Mouse (Mus musculus): Measurements from ENCODE around the gene Ttc16. TPM values are rescaled to one million over a fixed set of nuclear protein-coding genes. Genes with fewer than 3 reads are reported as not detected.

The Ttc16 gene
- polyA plus RNA-seq, 1 experiment from 2014 or later, result 0.95 TPM

- no peak for DNase-seq (ENCODE audit: low spot score)
Measured at GRCm38 (mm10) chr2:32720053-32720452, 55.4 kb downstream of the Ttc16 start.

GRCm38 (mm10) chr2:32718761-32719160 is 56.7 kb downstream of the Ttc16 start:
- DNase-seq (ENCODE audit: low spot score), result peak; percentile 26

GRCm38 (mm10) chr2:32714987-32715425 is 60.4 kb downstream of the Ttc16 start:
- DNase-seq (ENCODE audit: low spot score), result peak; percentile 48

GRCm38 (mm10) chr2:32714117-32714986 is 61.1 kb downstream of the Ttc16 start:
- no peak for DNase-seq (ENCODE audit: low spot score)

- DNase-seq (ENCODE audit: low spot score), result peak; percentile 94
Measured at GRCm38 (mm10) chr2:32712934-32713817, 62.3 kb downstream of the Ttc16 start, which contains the start of gene Cdk9. Gene Cdk9, minus strand, starts transcription at chr2:32713076.

GRCm38 (mm10) chr2:32712586-32712933 is 62.9 kb downstream of the Ttc16 start:
- DNase-seq (ENCODE audit: low spot score), result peak; percentile 96

GRCm38 (mm10) chr2:32712108-32712551 is 63.3 kb downstream of the Ttc16 start:
- peak; percentile 58 for DNase-seq (ENCODE audit: low spot score)

GRCm38 (mm10) chr2:32711301-32712056 is 64.0 kb downstream of the Ttc16 start:
- DNase-seq (ENCODE audit: low spot score), result no peak

- DNase-seq (ENCODE audit: low spot score), result no peak
Measured at GRCm38 (mm10) chr2:32710425-32710824, 65.0 kb downstream of the Ttc16 start.

- DNase-seq (ENCODE audit: low spot score), result no peak
Measured at GRCm38 (mm10) chr2:32709521-32710137, 65.8 kb downstream of the Ttc16 start.

GRCm38 (mm10) chr2:32708643-32709042 is 66.8 kb downstream of the Ttc16 start:
- DNase-seq (ENCODE audit: low spot score), result peak; percentile 81

MicroRNA genes within 50 kb of the gene (microRNA counts, 519-probe panel; counts per million panel counts)
- microRNA mmu-miR-2861, result 473 counts per million, percentile 71 among the panel's probes with 10 or more counts

Small RNA genes within 50 kb of the gene (microRNA-seq; reads per million reads assigned to microRNA genes)
- gene Mir2861 (ENCODE audit: borderline number of aligned reads) (not detected), gene Mir3960 (ENCODE audit: borderline number of aligned reads) (not detected)

Other genes with a start within 250 kb of the Ttc16 start
- gene Fam102a, start 240.3 kb downstream of the Ttc16 start, polyA plus RNA-seq (2015; fragmentation: Nextera tagmentation; extraction: Ambion mirVana), result 8.4 and 8.9 TPM in 2 replicates
- 126 and 129 TPM in 2 replicates for gene Dpm2, start 204.8 kb downstream of the Ttc16 start, polyA plus RNA-seq (2015; fragmentation: Nextera tagmentation; extraction: Ambion mirVana)
- 0.28 and 0.31 TPM in 2 replicates for gene Pip5kl1, start 200.8 kb downstream of the Ttc16 start, polyA plus RNA-seq (2015; fragmentation: Nextera tagmentation; extraction: Ambion mirVana)
- 0.08 TPM in 1 of 2 replicates, not detected in the other for gene 9430097D07Rik, start 199.9 kb downstream of the Ttc16 start, polyA plus RNA-seq (2015; fragmentation: Nextera tagmentation; extraction: Ambion mirVana)
- gene St6galnac4, start 188.5 kb downstream of the Ttc16 start, polyA plus RNA-seq (2015; fragmentation: Nextera tagmentation; extraction: Ambion mirVana), result 24.3 and 25.3 TPM in 2 replicates
- gene St6galnac6, start 175.9 kb downstream of the Ttc16 start, polyA plus RNA-seq (2015; fragmentation: Nextera tagmentation; extraction: Ambion mirVana), result 5.5 and 5.7 TPM in 2 replicates
- 2.0 and 2.4 TPM in 2 replicates for gene Ak1, start 153.9 kb downstream of the Ttc16 start, polyA plus RNA-seq (2015; fragmentation: Nextera tagmentation; extraction: Ambion mirVana)
- 25.9 and 28.5 TPM in 2 replicates for gene Eng, start 129.0 kb downstream of the Ttc16 start, polyA plus RNA-seq (2015; fragmentation: Nextera tagmentation; extraction: Ambion mirVana)
- gene Fpgs, start 71.5 kb downstream of the Ttc16 start, polyA plus RNA-seq (2015; fragmentation: Nextera tagmentation; extraction: Ambion mirVana), result 21.0 and 24.1 TPM in 2 replicates
- 125 and 146 TPM in 2 replicates for gene Cdk9, start 62.6 kb downstream of the Ttc16 start, polyA plus RNA-seq (2015; fragmentation: Nextera tagmentation; extraction: Ambion mirVana)
- 20.7 and 23.4 TPM in 2 replicates for gene Sh2d3c, start 54.6 kb downstream of the Ttc16 start, polyA plus RNA-seq (2015; fragmentation: Nextera tagmentation; extraction: Ambion mirVana)
- gene 6330409D20Rik, start 34.6 kb downstream of the Ttc16 start, polyA plus RNA-seq (2015; fragmentation: Nextera tagmentation; extraction: Ambion mirVana), result 0.26 and 0.44 TPM in 2 replicates
- 86.3 and 91.9 TPM in 2 replicates for gene Tor2a, start 18.4 kb downstream of the Ttc16 start, polyA plus RNA-seq (2015; fragmentation: Nextera tagmentation; extraction: Ambion mirVana)
- gene Ptrh1, start 153 bp upstream of the Ttc16 start, polyA plus RNA-seq (2015; fragmentation: Nextera tagmentation; extraction: Ambion mirVana), result 25.7 and 26.5 TPM in 2 replicates
- 4.4 and 4.7 TPM in 2 replicates for gene Cfap157, start 8.8 kb upstream of the Ttc16 start, polyA plus RNA-seq (2015; fragmentation: Nextera tagmentation; extraction: Ambion mirVana)
- 6.0 and 7.0 TPM in 2 replicates for gene Stxbp1, start 71.6 kb upstream of the Ttc16 start, polyA plus RNA-seq (2015; fragmentation: Nextera tagmentation; extraction: Ambion mirVana)
- gene Fam129b, start 100.5 kb upstream of the Ttc16 start, polyA plus RNA-seq (2015; fragmentation: Nextera tagmentation; extraction: Ambion mirVana), result 10.9 and 12.4 TPM in 2 replicates
- gene Rpl12, start 185.9 kb upstream of the Ttc16 start, polyA plus RNA-seq (2015; fragmentation: Nextera tagmentation; extraction: Ambion mirVana), result 269 and 272 TPM in 2 replicates
- 3.3 and 4.0 TPM in 2 replicates for gene Lrsam1, start 186.0 kb upstream of the Ttc16 start, polyA plus RNA-seq (2015; fragmentation: Nextera tagmentation; extraction: Ambion mirVana)
- gene Slc2a8, start 206.4 kb upstream of the Ttc16 start, polyA plus RNA-seq (2015; fragmentation: Nextera tagmentation; extraction: Ambion mirVana), result 13.1 and 13.6 TPM in 2 replicates

Data from thymus, postnatal 0 days (tissue).